Mouse (Mus musculus): Measurements from ENCODE around the gene Rps16. TPM values are rescaled to one million over a fixed set of nuclear protein-coding genes. Genes with fewer than 3 reads are reported as not detected.

Rps16 gene
- total and polyA plus RNA-seq, 2 experiments from 2014 or later: 205 to 595 TPM

- no peak for TF ChIP-seq CTCF (IDR thresholded peaks at IDR 0.05; ENCODE audit: low read depth)
- Histone ChIP-seq H3K9me3 (ENCODE audit: low read length) (no peaks in the 10 kb centered on the region), H3K4me2 (ENCODE audit: low read depth) (no peak overlapping the region), H3K4me3 (ENCODE audit: low read depth, low read length) (no peak overlapping the region), H3K4me1 (ENCODE audit: insufficient read depth) (no peaks in the 10 kb centered on the region), H3K27ac (ENCODE audit: low read depth, low read length) (no peak overlapping the region), H3K9ac (no peak overlapping the region), H3K36me3 (ENCODE audit: insufficient read depth) (peaks cover 96% of the 10 kb centered on the region), H3K27me3 (ENCODE audit: insufficient read depth, low read length) (no peaks in the 10 kb centered on the region)
- DNase-seq (no peak), ATAC-seq (no peak)
- WGBS: 100% methylated on average over 1 of the region's 1 CpGs
Measured at GRCm38 (mm10) chr7:28401030-28401429, 50.6 kb downstream of the Rps16 start.

DNA sequence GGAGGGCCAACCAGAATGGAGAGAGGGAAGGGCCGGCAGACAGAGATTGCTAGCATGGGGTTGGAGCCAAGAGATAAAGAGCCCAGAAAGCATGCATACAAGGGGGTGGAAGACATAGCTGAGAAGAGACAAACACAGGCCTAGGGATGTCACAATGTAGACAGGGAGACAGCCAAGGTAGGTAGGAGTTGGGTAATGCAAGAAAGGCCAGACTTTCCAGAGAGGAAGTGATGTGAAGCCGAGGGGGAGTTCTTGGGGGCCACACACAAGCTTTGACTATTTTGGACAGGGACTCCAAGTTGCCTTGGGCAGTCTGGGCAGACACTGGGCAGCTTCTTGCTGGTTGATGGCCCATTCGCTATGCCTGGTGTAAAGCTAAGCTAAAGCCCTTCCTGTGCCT, 51.5 kb downstream of the Rps16 start:
- no peak overlapping the region for H3K4me3 ChIP-seq (ENCODE audit: low read depth, low read length)
- H3K4me2 ChIP-seq (ENCODE audit: low read depth): no peak overlapping the region
- DNase-seq: no peak
- H3K9ac ChIP-seq: no peak overlapping the region
- no peaks in the 10 kb centered on the region for H3K9me3 ChIP-seq (ENCODE audit: low read length)
- no peak for ATAC-seq
- no peak overlapping the region for H3K27ac ChIP-seq (ENCODE audit: low read depth, low read length)
- H3K36me3 ChIP-seq (ENCODE audit: insufficient read depth): peaks cover 96% of the 10 kb centered on the region
- H3K27me3 ChIP-seq (ENCODE audit: insufficient read depth, low read length): no peaks in the 10 kb centered on the region
- no peaks in the 10 kb centered on the region for H3K4me1 ChIP-seq (ENCODE audit: insufficient read depth)
- no peak for TF ChIP-seq CTCF (IDR thresholded peaks at IDR 0.05; ENCODE audit: low read depth)
- 85% methylated on average over 3 of the region's 3 CpGs for WGBS

Other genes starting within 250 kb of the Rps16 start
- under 0.01 and 0.19 TPM in 2 replicates for gene 9530053A07Rik, start 221.2 kb upstream of the Rps16 start, total RNA-seq (2014; rRNA removed)
- 0.08 TPM in 2 replicates for gene 9530053A07Rik, start 221.2 kb upstream of the Rps16 start, polyA plus RNA-seq (2015; fragmentation: Nextera tagmentation; extraction: Ambion mirVana)
- gene Fbl, start 180.9 kb upstream of the Rps16 start, total RNA-seq (2014; rRNA removed): 40.4 and 49.5 TPM in 2 replicates
- gene Fbl, start 180.9 kb upstream of the Rps16 start, polyA plus RNA-seq (2015; fragmentation: Nextera tagmentation; extraction: Ambion mirVana): 86.3 and 91.3 TPM in 2 replicates
- 21.0 and 23.3 TPM in 2 replicates for gene Dyrk1b, start 171.2 kb upstream of the Rps16 start, total RNA-seq (2014; rRNA removed)
- 5.5 and 7.4 TPM in 2 replicates for gene Dyrk1b, start 171.2 kb upstream of the Rps16 start, polyA plus RNA-seq (2015; fragmentation: Nextera tagmentation; extraction: Ambion mirVana)
- 91.2 and 101 TPM in 2 replicates for gene Eid2, start 82.8 kb upstream of the Rps16 start, total RNA-seq (2014; rRNA removed)
- gene Eid2, start 82.8 kb upstream of the Rps16 start, polyA plus RNA-seq (2015; fragmentation: Nextera tagmentation; extraction: Ambion mirVana): 26.7 and 28.3 TPM in 2 replicates
- 44.0 and 45.1 TPM in 2 replicates for gene Eid2b, start 72.9 kb upstream of the Rps16 start, total RNA-seq (2014; rRNA removed)
- gene Eid2b, start 72.9 kb upstream of the Rps16 start, polyA plus RNA-seq (2015; fragmentation: Nextera tagmentation; extraction: Ambion mirVana): 49.0 and 53.6 TPM in 2 replicates
- gene Selenov, start 59.5 kb upstream of the Rps16 start, total RNA-seq (2014; rRNA removed): 0.62 and 0.71 TPM in 2 replicates
- gene Selenov, start 59.5 kb upstream of the Rps16 start, polyA plus RNA-seq (2015; fragmentation: Nextera tagmentation; extraction: Ambion mirVana): 1.3 and 2.1 TPM in 2 replicates
- gene Dll3, start 48.4 kb upstream of the Rps16 start, total RNA-seq (2014; rRNA removed): 7.8 and 9.5 TPM in 2 replicates
- gene Dll3, start 48.4 kb upstream of the Rps16 start, polyA plus RNA-seq (2015; fragmentation: Nextera tagmentation; extraction: Ambion mirVana): 10.9 and 11.1 TPM in 2 replicates
- gene Timm50, start 38.6 kb upstream of the Rps16 start, total RNA-seq (2014; rRNA removed): 60.6 and 64.0 TPM in 2 replicates
- 116 and 140 TPM in 2 replicates for gene Timm50, start 38.6 kb upstream of the Rps16 start, polyA plus RNA-seq (2015; fragmentation: Nextera tagmentation; extraction: Ambion mirVana)
- gene Supt5, start 11.9 kb upstream of the Rps16 start, total RNA-seq (2014; rRNA removed): 88.4 and 111 TPM in 2 replicates
- 65.2 and 83.3 TPM in 2 replicates for gene Supt5, start 11.9 kb upstream of the Rps16 start, polyA plus RNA-seq (2015; fragmentation: Nextera tagmentation; extraction: Ambion mirVana)
- gene Plekhg2, start 21.9 kb downstream of the Rps16 start, total RNA-seq (2014; rRNA removed): 20.3 and 25.7 TPM in 2 replicates
- 9.0 and 11.4 TPM in 2 replicates for gene Plekhg2, start 21.9 kb downstream of the Rps16 start, polyA plus RNA-seq (2015; fragmentation: Nextera tagmentation; extraction: Ambion mirVana)
- 2.8 and 4.0 TPM in 2 replicates for gene Zfp36, start 29.6 kb downstream of the Rps16 start, total RNA-seq (2014; rRNA removed)
- gene Zfp36, start 29.6 kb downstream of the Rps16 start, polyA plus RNA-seq (2015; fragmentation: Nextera tagmentation; extraction: Ambion mirVana): 2.3 and 3.8 TPM in 2 replicates
- gene Med29, start 42.1 kb downstream of the Rps16 start, total RNA-seq (2014; rRNA removed): 32.5 and 35.1 TPM in 2 replicates
- gene Med29, start 42.1 kb downstream of the Rps16 start, polyA plus RNA-seq (2015; fragmentation: Nextera tagmentation; extraction: Ambion mirVana): 39.2 and 47.6 TPM in 2 replicates
- gene Paf1, start 42.3 kb downstream of the Rps16 start, total RNA-seq (2014; rRNA removed): 74.8 and 80.5 TPM in 2 replicates
- gene Paf1, start 42.3 kb downstream of the Rps16 start, polyA plus RNA-seq (2015; fragmentation: Nextera tagmentation; extraction: Ambion mirVana): 69.4 and 92.7 TPM in 2 replicates
- gene Gmfg, start 86.8 kb downstream of the Rps16 start, total RNA-seq (2014; rRNA removed): 2.6 and 3.8 TPM in 2 replicates
- 5.8 and 6.7 TPM in 2 replicates for gene Gmfg, start 86.8 kb downstream of the Rps16 start, polyA plus RNA-seq (2015; fragmentation: Nextera tagmentation; extraction: Ambion mirVana)
- gene Lrfn1, start 101.3 kb downstream of the Rps16 start, total RNA-seq (2014; rRNA removed): 57.7 and 88.3 TPM in 2 replicates
- gene Lrfn1, start 101.3 kb downstream of the Rps16 start, polyA plus RNA-seq (2015; fragmentation: Nextera tagmentation; extraction: Ambion mirVana): 16.0 and 21.2 TPM in 2 replicates
- not detected in 2 replicates for gene Ifnl2, start 159.8 kb downstream of the Rps16 start, total RNA-seq (2014; rRNA removed)
- gene Ifnl2, start 159.8 kb downstream of the Rps16 start, polyA plus RNA-seq (2015; fragmentation: Nextera tagmentation; extraction: Ambion mirVana): not detected in 2 replicates
- gene Ifnl3, start 172.2 kb downstream of the Rps16 start, total RNA-seq (2014; rRNA removed): not detected in 2 replicates
- not detected in 2 replicates for gene Ifnl3, start 172.2 kb downstream of the Rps16 start, polyA plus RNA-seq (2015; fragmentation: Nextera tagmentation; extraction: Ambion mirVana)
- gene Sycn, start 190.2 kb downstream of the Rps16 start, total RNA-seq (2014; rRNA removed): not detected in 2 replicates
- gene Sycn, start 190.2 kb downstream of the Rps16 start, polyA plus RNA-seq (2015; fragmentation: Nextera tagmentation; extraction: Ambion mirVana): not detected in 2 replicates
- 0.10 and 0.15 TPM in 2 replicates for gene Nccrp1, start 196.6 kb downstream of the Rps16 start, total RNA-seq (2014; rRNA removed)
- 0.09 TPM in 1 of 2 replicates, not detected in the other for gene Nccrp1, start 196.6 kb downstream of the Rps16 start, polyA plus RNA-seq (2015; fragmentation: Nextera tagmentation; extraction: Ambion mirVana)
- 35.2 and 49.1 TPM in 2 replicates for gene Samd4b, start 247.5 kb downstream of the Rps16 start, total RNA-seq (2014; rRNA removed)
- 21.4 and 23.3 TPM in 2 replicates for gene Samd4b, start 247.5 kb downstream of the Rps16 start, polyA plus RNA-seq (2015; fragmentation: Nextera tagmentation; extraction: Ambion mirVana)
- 11.5 and 11.9 TPM in 2 replicates for gene Pak4, start 247.5 kb downstream of the Rps16 start, total RNA-seq (2014; rRNA removed)
- 7.4 and 11.5 TPM in 2 replicates for gene Pak4, start 247.5 kb downstream of the Rps16 start, polyA plus RNA-seq (2015; fragmentation: Nextera tagmentation; extraction: Ambion mirVana)